Mouse (Mus musculus) kidney, embryonic 14.5 days (tissue): ENCODE results near the gene Erp29. TPM values are rescaled to one million over a fixed set of nuclear protein-coding genes. Genes with fewer than 3 reads are reported as not detected.
A peak's percentile ranks its signal among the peaks of the same experiment; 100 is the strongest.

Source experiments
- ATAC-seq: fragments of 200-750 bp; cut with Nextera tagmentation; 2 replicates; pipeline ENCODE4 v1.8.0; 2017; ENCODE audit warnings: moderate number of reproducible peaks, mild to moderate bottlenecking, moderate TSS enrichment, moderate library complexity; ENCODE audit not compliant: low FRiP score, low TSS enrichment
- H3K27ac ChIP-seq: fragments of 300-500 bp; sonication (generic); 2 replicates; pipeline ENCODE4 v1.5.1; 2014; ENCODE audit warnings: low read depth, mild to moderate bottlenecking, low read length, moderate library complexity, mixed read lengths
- H3K27me3 ChIP-seq: fragments of 300-500 bp; sonication (generic); 2 replicates; pipeline ENCODE4 v1.6.1; 2014; ENCODE audit warnings: mild to moderate bottlenecking, low read length; ENCODE audit not compliant: control insufficient read depth, insufficient read depth
- H3K36me3 ChIP-seq: fragments of 300-500 bp; sonication (generic); 2 replicates; pipeline ENCODE4 v1.6.1; 2014; ENCODE audit warnings: low read length, mixed read lengths; ENCODE audit not compliant: control insufficient read depth, insufficient read depth
- H3K4me1 ChIP-seq: fragments of 300-500 bp; sonication (generic); 2 replicates; pipeline ENCODE4 v1.6.1; 2014; ENCODE audit warnings: low read length, mixed read lengths; ENCODE audit not compliant: control insufficient read depth, insufficient read depth
- H3K4me2 ChIP-seq: fragments of 300-500 bp; sonication (generic); replicated peaks from 2 replicates; pipeline ENCODE4 v1.6.1; 2014; ENCODE audit warnings: low read depth, mild to moderate bottlenecking, low read length
- H3K4me3 ChIP-seq: fragments of 300-500 bp; sonication (generic); 2 replicates; pipeline ENCODE4 v1.5.1; 2014; ENCODE audit warnings: mild to moderate bottlenecking, low read length
- H3K9ac ChIP-seq: fragments of 300-500 bp; sonication (generic); 2 replicates; pipeline ENCODE4 v1.6.1; 2014; ENCODE audit warnings: low read depth, mild to moderate bottlenecking, low read length, moderate library complexity
- H3K9me3 ChIP-seq: fragments of 300-500 bp; sonication (generic); 2 replicates; pipeline ENCODE4 v1.6.1; 2016; ENCODE audit warnings: low read length; ENCODE audit not compliant: control insufficient read depth
- WGBS: fragments of 180-500 bp; shearing (Covaris S2); extraction: QIAGEN DNeasy Blood & Tissue Kit; methylation state at CpG from one replicate; pipeline ENCODE4 v1.1.7; 2014; 5-methylcytosine and 5-hydroxymethylcytosine counted together
- polyA plus RNA-seq: library from polyadenylated mRNA; unstranded; fragments of >200 nt; fragmentation: Nextera tagmentation; extraction: Ambion mirVana; gene quantifications from 2 replicates; pipeline ENCODE4 v1.2.1, GENCODE M21; 2014

Erp29 gene
- polyA plus RNA-seq, 1 experiment from 2014 or later: 136 TPM

GRCm38 (mm10) chr5:121399540-121399939 is 52.8 kb downstream of the Erp29 start:
- Histone ChIP-seq H3K9me3 (no peaks in the 10 kb centered on the region), H3K36me3 (peaks cover 4% of the 10 kb centered on the region; the same call in 1 of the 2 replicates), H3K27ac (no peak overlapping the region), H3K4me1 (peaks cover 12% of the 10 kb centered on the region), H3K4me3 (no peak overlapping the region), H3K4me2 (peak overlapping the region; percentile 90; the same call in 1 of the 2 replicates), H3K9ac (no peak overlapping the region), H3K27me3 (no peaks in the 10 kb centered on the region)
- ATAC-seq: no peak
- WGBS: 88% methylated on average over 5 of the region's 5 CpGs

GRCm38 (mm10) chr5:121398965-121399462 is 53.3 kb downstream of the Erp29 start:
- Histone ChIP-seq H3K9me3 (no peaks in the 10 kb centered on the region), H3K9ac (peak overlapping the region; percentile 84), H3K27ac (no peak overlapping the region), H3K36me3 (peaks cover 3% of the 10 kb centered on the region; the same call in 1 of the 2 replicates), H3K27me3 (no peaks in the 10 kb centered on the region), H3K4me3 (peak overlapping the region; percentile 99), H3K4me2 (peak overlapping the region; percentile 90), H3K4me1 (peaks cover 12% of the 10 kb centered on the region)
- WGBS: 60% methylated on average over 9 of the region's 9 CpGs
- no peak for ATAC-seq

GRCm38 (mm10) chr5:121398146-121398964 is 54.0 kb downstream of the Erp29 start:
- peak; percentile 80 for ATAC-seq
- no peaks in the 10 kb centered on the region for H3K27me3 ChIP-seq
- no peaks in the 10 kb centered on the region; the same call in 1 of the 2 replicates for H3K36me3 ChIP-seq
- peak overlapping the region; percentile 84 for H3K9ac ChIP-seq
- H3K4me3 ChIP-seq: peak overlapping the region; percentile 99
- no peaks in the 10 kb centered on the region for H3K9me3 ChIP-seq
- H3K4me2 ChIP-seq: peak overlapping the region; percentile 90
- H3K27ac ChIP-seq: peak overlapping the region; percentile 43; the same call in 1 of the 2 replicates
- under 1% methylated on average over 67 of the region's 67 CpGs for WGBS
- peaks cover 12% of the 10 kb centered on the region for H3K4me1 ChIP-seq

GRCm38 (mm10) chr5:121397187-121398145 is 54.8 kb downstream of the Erp29 start, which contains the start of gene Naa25:
Naa25 (plus strand) TSS chr5:121397936.
- peak; percentile 95 for ATAC-seq
- 10% methylated on average over 53 of the region's 53 CpGs for WGBS
- no peaks in the 10 kb centered on the region for H3K27me3 ChIP-seq
- no peaks in the 10 kb centered on the region for H3K9me3 ChIP-seq
- peaks cover 12% of the 10 kb centered on the region for H3K4me1 ChIP-seq
- H3K4me2 ChIP-seq: peak within 1 kb of the TSS; percentile 90
- H3K4me3 ChIP-seq: peak within 1 kb of the TSS; percentile 99
- peak within 1 kb of the TSS; percentile 84 for H3K9ac ChIP-seq
- peak within 1 kb of the TSS; percentile 84 for H3K27ac ChIP-seq
- no peaks in the 10 kb centered on the region; the same call in 1 of the 2 replicates for H3K36me3 ChIP-seq

GRCm38 (mm10) chr5:121395621-121396020 is 56.7 kb downstream of the Erp29 start:
- no peaks in the 10 kb centered on the region for H3K9me3 ChIP-seq
- no peak for ATAC-seq
- no peaks in the 10 kb centered on the region; the same call in 1 of the 2 replicates for H3K36me3 ChIP-seq
- peaks cover 12% of the 10 kb centered on the region for H3K4me1 ChIP-seq
- WGBS: 80% methylated on average over 5 of the region's 5 CpGs
- no peak overlapping the region for H3K4me2 ChIP-seq
- H3K4me3 ChIP-seq: no peak overlapping the region
- H3K27ac ChIP-seq: no peak overlapping the region
- H3K9ac ChIP-seq: no peak overlapping the region
- no peaks in the 10 kb centered on the region for H3K27me3 ChIP-seq

GRCm38 (mm10) chr5:121393402-121393801 is 58.9 kb downstream of the Erp29 start:
- no peak overlapping the region for H3K27ac ChIP-seq
- H3K9me3 ChIP-seq: no peaks in the 10 kb centered on the region
- no peaks in the 10 kb centered on the region for H3K36me3 ChIP-seq
- no peaks in the 10 kb centered on the region for H3K27me3 ChIP-seq
- H3K4me1 ChIP-seq: no peaks in the 10 kb centered on the region
- H3K4me3 ChIP-seq: no peak overlapping the region
- no peak overlapping the region for H3K9ac ChIP-seq
- H3K4me2 ChIP-seq: no peak overlapping the region
- ATAC-seq: no peak
- WGBS: 80% methylated on average over 3 of the region's 3 CpGs

- Histone ChIP-seq H3K4me2 (no peak overlapping the region), H3K9me3 (no peaks in the 10 kb centered on the region), H3K4me1 (no peaks in the 10 kb centered on the region), H3K27me3 (no peaks in the 10 kb centered on the region), H3K36me3 (no peaks in the 10 kb centered on the region), H3K4me3 (no peak overlapping the region), H3K27ac (no peak overlapping the region), H3K9ac (no peak overlapping the region)
- WGBS: 60% methylated on average over 16 of the region's 16 CpGs
- ATAC-seq: no peak
Measured at GRCm38 (mm10) chr5:121392667-121393380, 59.5 kb downstream of the Erp29 start.

- H3K27me3 ChIP-seq: no peaks in the 10 kb centered on the region
- no peak overlapping the region for H3K27ac ChIP-seq
- no peak overlapping the region for H3K9ac ChIP-seq
- no peaks in the 10 kb centered on the region for H3K9me3 ChIP-seq
- no peak overlapping the region for H3K4me3 ChIP-seq
- no peak overlapping the region for H3K4me2 ChIP-seq
- no peak for ATAC-seq
- no peaks in the 10 kb centered on the region for H3K36me3 ChIP-seq
- H3K4me1 ChIP-seq: no peaks in the 10 kb centered on the region
Measured at GRCm38 (mm10) chr5:121389691-121390090, 62.6 kb downstream of the Erp29 start.
